Mouse (Mus musculus): Measurements from ENCODE around the gene Pld5. TPM values are rescaled to one million over a fixed set of nuclear protein-coding genes. Genes with fewer than 3 reads are reported as not detected.

Gene Pld5
- polyA plus RNA-seq, 2 experiments: 0.53 to 0.65 TPM

DNA sequence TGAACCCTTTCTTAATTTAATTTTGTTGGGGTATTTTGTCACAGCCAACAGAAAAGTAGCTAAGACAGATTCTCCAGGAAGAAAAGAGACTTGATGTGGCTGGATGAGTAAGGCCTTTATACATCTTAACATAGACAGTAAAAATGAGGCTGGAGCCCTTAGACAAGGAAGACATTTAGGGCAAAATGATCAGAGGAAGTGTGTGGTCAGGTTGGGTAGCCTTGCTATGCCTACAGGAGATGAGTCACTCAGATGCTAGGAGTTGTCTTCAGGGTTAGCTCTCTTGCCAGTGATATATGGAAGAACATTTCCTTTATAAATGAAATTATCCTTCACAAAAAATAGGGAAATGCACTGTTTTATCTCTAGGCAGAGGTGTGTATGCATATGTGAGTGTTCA lies 198.3 kb downstream of the Pld5 start:
- H3K4me2 ChIP-seq (replicated peaks; ENCODE audit: low read depth, low read length, severe bottlenecking): no peak overlapping the region
- no peaks in the 10 kb centered on the region for H3K27me3 ChIP-seq (ENCODE audit: control insufficient read depth, insufficient read depth, low read length)
- no peaks in the 10 kb centered on the region for H3K9me3 ChIP-seq (ENCODE audit: control insufficient read depth, low read length)
- no peak for ATAC-seq (ENCODE audit: low FRiP score, low read depth)
- H3K4me1 ChIP-seq (ENCODE audit: control insufficient read depth, insufficient read depth, low read length): no peaks in the 10 kb centered on the region
- TF ChIP-seq POLR2A (IDR thresholded peaks at IDR 0.05; ENCODE audit: borderline replicate concordance, extremely low read depth, insufficient read depth, insufficient read length): no peak
- no peak for DNase-seq (ENCODE audit: low spot score)
- H3K36me3 ChIP-seq (ENCODE audit: control insufficient read depth, insufficient read depth, low read length): no peaks in the 10 kb centered on the region
- H3K27ac ChIP-seq (replicated peaks; ENCODE audit: low read depth, low read length): no peak overlapping the region
- H3K4me3 ChIP-seq (replicated peaks; ENCODE audit: low read length): no peak overlapping the region
- no peak overlapping the region for H3K9ac ChIP-seq (ENCODE audit: low read depth, low read length, severe bottlenecking)

DNA sequence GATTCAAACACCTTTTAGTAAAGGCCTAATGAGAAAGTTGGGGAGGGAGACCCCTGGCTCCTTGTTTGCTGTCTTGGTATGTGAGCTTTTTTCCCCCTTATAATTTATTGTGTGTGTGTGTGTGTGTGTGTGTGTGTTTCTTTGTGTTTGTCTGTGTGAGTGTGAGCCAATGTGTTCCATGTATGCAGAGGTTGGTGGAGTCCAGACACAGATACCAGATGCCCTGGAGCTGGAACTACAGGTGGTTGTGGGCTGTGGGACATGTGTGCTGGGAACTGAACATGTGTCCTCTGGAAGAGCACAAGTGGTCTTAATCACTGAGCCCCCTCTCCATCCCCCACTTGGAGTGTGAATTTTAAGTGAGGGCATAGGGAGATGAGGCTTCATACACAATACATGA lies 199.3 kb downstream of the Pld5 start:
- Histone ChIP-seq H3K4me2 (replicated peaks; ENCODE audit: low read depth, low read length, severe bottlenecking) (no peak overlapping the region), H3K9me3 (ENCODE audit: control insufficient read depth, low read length) (no peaks in the 10 kb centered on the region), H3K9ac (ENCODE audit: low read depth, low read length, severe bottlenecking) (no peak overlapping the region), H3K36me3 (ENCODE audit: control insufficient read depth, insufficient read depth, low read length) (no peaks in the 10 kb centered on the region), H3K4me1 (ENCODE audit: control insufficient read depth, insufficient read depth, low read length) (no peaks in the 10 kb centered on the region), H3K27ac (replicated peaks; ENCODE audit: low read depth, low read length) (no peak overlapping the region), H3K4me3 (replicated peaks; ENCODE audit: low read length) (no peak overlapping the region), H3K27me3 (ENCODE audit: control insufficient read depth, insufficient read depth, low read length) (no peaks in the 10 kb centered on the region)
- TF ChIP-seq POLR2A (IDR thresholded peaks at IDR 0.05; ENCODE audit: borderline replicate concordance, extremely low read depth, insufficient read depth, insufficient read length): no peak
- ATAC-seq (ENCODE audit: low FRiP score, low read depth) (no peak), DNase-seq (ENCODE audit: low spot score) (no peak)

DNA sequence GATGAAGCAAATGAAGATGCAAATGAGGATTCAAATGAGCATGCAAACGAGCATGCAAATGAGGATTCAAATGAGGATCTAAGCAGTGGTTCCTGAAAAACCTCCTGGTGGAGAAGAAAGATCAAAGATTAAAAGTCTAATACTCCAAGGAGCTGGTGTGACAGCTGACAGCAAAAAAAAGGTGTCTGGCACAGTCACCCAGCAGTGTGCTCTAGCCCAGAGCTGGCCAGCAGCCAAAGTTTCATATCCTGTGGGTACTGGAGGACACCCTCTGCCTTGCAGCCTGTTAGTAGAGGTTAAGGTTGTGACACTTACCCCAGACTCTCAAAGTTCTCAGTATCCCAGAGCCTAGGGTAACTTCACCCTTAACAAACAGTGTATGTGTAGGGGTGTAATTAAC lies 199.7 kb downstream of the Pld5 start:
- Histone ChIP-seq H3K27me3 (ENCODE audit: control insufficient read depth, insufficient read depth, low read length) (no peaks in the 10 kb centered on the region), H3K9ac (ENCODE audit: low read depth, low read length, severe bottlenecking) (no peak overlapping the region), H3K27ac (replicated peaks; ENCODE audit: low read depth, low read length) (no peak overlapping the region), H3K9me3 (ENCODE audit: control insufficient read depth, low read length) (no peaks in the 10 kb centered on the region), H3K4me2 (replicated peaks; ENCODE audit: low read depth, low read length, severe bottlenecking) (no peak overlapping the region), H3K4me3 (replicated peaks; ENCODE audit: low read length) (no peak overlapping the region), H3K36me3 (ENCODE audit: control insufficient read depth, insufficient read depth, low read length) (no peaks in the 10 kb centered on the region), H3K4me1 (ENCODE audit: control insufficient read depth, insufficient read depth, low read length) (no peaks in the 10 kb centered on the region)
- DNase-seq (ENCODE audit: low spot score) (no peak), ATAC-seq (ENCODE audit: low FRiP score, low read depth) (no peak)
- 80% methylated on average over 1 of the region's 1 CpGs for WGBS
- no peak for TF ChIP-seq POLR2A (IDR thresholded peaks at IDR 0.05; ENCODE audit: borderline replicate concordance, extremely low read depth, insufficient read depth, insufficient read length)

DNA sequence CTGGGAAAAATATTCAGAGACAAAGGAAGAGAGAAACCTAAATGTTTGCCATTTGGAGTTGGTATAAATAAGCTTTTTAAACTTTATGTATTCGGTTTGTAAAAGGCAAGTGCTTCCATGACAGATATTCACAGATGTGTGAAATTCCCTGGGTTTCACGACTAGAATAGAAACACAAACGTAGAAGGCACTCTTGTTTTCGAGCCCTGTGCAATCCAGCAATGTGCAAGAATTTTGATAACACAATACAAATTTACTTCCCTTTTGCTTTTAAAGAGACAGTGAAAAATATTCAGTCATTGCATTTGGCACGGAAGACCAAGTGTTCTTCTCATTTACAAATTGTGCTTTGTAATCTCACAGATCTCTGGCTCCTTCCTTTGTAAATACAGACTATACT lies 200.6 kb downstream of the Pld5 start:
- WGBS: 73% methylated on average over 5 of the region's 5 CpGs
- no peak overlapping the region for H3K9ac ChIP-seq (ENCODE audit: low read depth, low read length, severe bottlenecking)
- DNase-seq (ENCODE audit: low spot score): no peak
- H3K36me3 ChIP-seq (ENCODE audit: control insufficient read depth, insufficient read depth, low read length): no peaks in the 10 kb centered on the region
- no peaks in the 10 kb centered on the region for H3K27me3 ChIP-seq (ENCODE audit: control insufficient read depth, insufficient read depth, low read length)
- no peaks in the 10 kb centered on the region for H3K4me1 ChIP-seq (ENCODE audit: control insufficient read depth, insufficient read depth, low read length)
- H3K27ac ChIP-seq (replicated peaks; ENCODE audit: low read depth, low read length): no peak overlapping the region
- ATAC-seq (ENCODE audit: low FRiP score, low read depth): no peak
- H3K4me2 ChIP-seq (replicated peaks; ENCODE audit: low read depth, low read length, severe bottlenecking): no peak overlapping the region
- H3K9me3 ChIP-seq (ENCODE audit: control insufficient read depth, low read length): no peaks in the 10 kb centered on the region
- TF ChIP-seq POLR2A (IDR thresholded peaks at IDR 0.05; ENCODE audit: borderline replicate concordance, extremely low read depth, insufficient read depth, insufficient read length): no peak
- no peak overlapping the region for H3K4me3 ChIP-seq (replicated peaks; ENCODE audit: low read length)

DNA sequence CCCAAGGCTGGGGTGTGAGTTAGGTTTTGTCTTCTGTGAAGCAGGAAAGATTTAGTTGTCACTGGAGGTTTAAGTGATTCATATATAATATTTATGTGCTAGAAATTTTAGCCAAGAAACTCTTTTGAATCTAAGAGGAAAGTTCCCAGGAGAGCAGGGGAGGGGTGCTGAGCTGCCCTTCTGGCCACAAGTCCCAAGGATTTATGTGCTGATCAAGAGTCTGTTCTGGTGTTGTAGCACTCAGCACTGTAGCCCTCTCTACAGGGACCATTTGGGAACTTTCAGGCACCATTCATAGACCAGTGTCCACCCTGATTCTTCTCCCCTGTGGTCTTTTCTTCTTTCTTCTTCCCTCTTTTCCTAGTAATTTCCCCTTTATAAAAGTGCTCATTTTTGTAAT lies 209.8 kb downstream of the Pld5 start:
- DNase-seq (ENCODE audit: low spot score) (no peak), ATAC-seq (ENCODE audit: low FRiP score, low read depth) (no peak)
- Histone ChIP-seq H3K4me1 (ENCODE audit: control insufficient read depth, insufficient read depth, low read length) (no peaks in the 10 kb centered on the region), H3K9ac (ENCODE audit: low read depth, low read length, severe bottlenecking) (no peak overlapping the region), H3K9me3 (ENCODE audit: control insufficient read depth, low read length) (no peaks in the 10 kb centered on the region), H3K27me3 (ENCODE audit: control insufficient read depth, insufficient read depth, low read length) (no peaks in the 10 kb centered on the region), H3K27ac (replicated peaks; ENCODE audit: low read depth, low read length) (no peak overlapping the region), H3K36me3 (ENCODE audit: control insufficient read depth, insufficient read depth, low read length) (no peaks in the 10 kb centered on the region), H3K4me2 (replicated peaks; ENCODE audit: low read depth, low read length, severe bottlenecking) (no peak overlapping the region), H3K4me3 (replicated peaks; ENCODE audit: low read length) (no peak overlapping the region)
- no peak for TF ChIP-seq POLR2A (IDR thresholded peaks at IDR 0.05; ENCODE audit: borderline replicate concordance, extremely low read depth, insufficient read depth, insufficient read length)

DNA sequence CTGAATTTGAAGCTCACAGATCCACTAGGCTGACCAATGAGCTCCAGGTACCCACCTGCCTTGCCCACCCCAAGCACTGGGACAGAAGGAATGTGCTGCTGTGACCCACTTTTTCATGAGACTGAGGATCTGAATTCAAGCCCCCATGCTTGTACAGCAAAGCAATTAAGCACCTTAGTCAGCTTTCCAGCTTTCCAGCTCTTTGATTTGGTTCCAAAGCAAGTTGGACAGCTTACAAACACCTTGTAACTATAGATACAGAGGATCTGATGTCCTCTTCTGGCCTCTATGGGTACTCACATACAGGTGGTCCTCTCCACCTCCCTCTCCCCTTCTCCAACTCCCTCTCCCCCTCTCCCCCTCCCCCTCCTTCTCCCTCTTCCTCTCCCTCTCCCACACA lies 210.6 kb downstream of the Pld5 start:
- no peak for TF ChIP-seq POLR2A (IDR thresholded peaks at IDR 0.05; ENCODE audit: borderline replicate concordance, extremely low read depth, insufficient read depth, insufficient read length)
- H3K4me1 ChIP-seq (ENCODE audit: control insufficient read depth, insufficient read depth, low read length): no peaks in the 10 kb centered on the region
- H3K27me3 ChIP-seq (ENCODE audit: control insufficient read depth, insufficient read depth, low read length): no peaks in the 10 kb centered on the region
- no peaks in the 10 kb centered on the region for H3K36me3 ChIP-seq (ENCODE audit: control insufficient read depth, insufficient read depth, low read length)
- no peak overlapping the region for H3K4me2 ChIP-seq (replicated peaks; ENCODE audit: low read depth, low read length, severe bottlenecking)
- ATAC-seq (ENCODE audit: low FRiP score, low read depth) (no peak), DNase-seq (ENCODE audit: low spot score) (no peak)
- H3K4me3 ChIP-seq (replicated peaks; ENCODE audit: low read length): no peak overlapping the region
- no peaks in the 10 kb centered on the region for H3K9me3 ChIP-seq (ENCODE audit: control insufficient read depth, low read length)
- no peak overlapping the region for H3K27ac ChIP-seq (replicated peaks; ENCODE audit: low read depth, low read length)
- no peak overlapping the region for H3K9ac ChIP-seq (ENCODE audit: low read depth, low read length, severe bottlenecking)

All from limb, embryonic 14.5 days (tissue).